Mouse (Mus musculus) hindbrain, embryonic 12.5 days (tissue): ENCODE data around the gene Taf15. TPM values are rescaled to one million over a fixed set of nuclear protein-coding genes. Genes with fewer than 3 reads are reported as not detected.

Source experiments
- ATAC-seq: fragments of 200-750 bp; cut with Nextera tagmentation; 2 replicates; pipeline ENCODE4 v1.8.0; 2017; ENCODE audit warnings: moderate TSS enrichment; ENCODE audit not compliant: low FRiP score
- H3K27ac ChIP-seq: fragments of 300-500 bp; sonication (generic); 2 replicates; pipeline ENCODE4 v1.5.1; 2016; ENCODE audit warnings: mild to moderate bottlenecking
- H3K27me3 ChIP-seq: fragments of 300-500 bp; sonication (generic); 2 replicates; pipeline ENCODE4 v1.6.1; 2016; ENCODE audit warnings: mild to moderate bottlenecking
- H3K36me3 ChIP-seq: fragments of 300-500 bp; sonication (generic); 2 replicates; pipeline ENCODE4 v1.6.1; 2016; ENCODE audit warnings: mild to moderate bottlenecking
- H3K4me1 ChIP-seq: fragments of 300-500 bp; sonication (generic); 2 replicates; pipeline ENCODE4 v1.6.1; 2016
- H3K4me2 ChIP-seq: fragments of 300-500 bp; sonication (generic); replicated peaks from 2 replicates; pipeline ENCODE4 v1.6.1; 2016; ENCODE audit warnings: mild to moderate bottlenecking
- H3K4me3 ChIP-seq: fragments of 300-500 bp; sonication (generic); 2 replicates; pipeline ENCODE4 v1.5.1; 2016; ENCODE audit warnings: mild to moderate bottlenecking
- H3K9ac ChIP-seq: fragments of 300-500 bp; sonication (generic); 2 replicates; pipeline ENCODE4 v1.6.1; 2016; ENCODE audit warnings: mild to moderate bottlenecking, moderate library complexity
- H3K9me3 ChIP-seq: fragments of 300-500 bp; sonication (generic); replicated peaks from 2 replicates; pipeline ENCODE4 v1.6.1; 2016; ENCODE audit warnings: mild to moderate bottlenecking
- WGBS: fragments of 180-500 bp; shearing (Covaris S2); methylation state at CpG from one replicate; pipeline ENCODE4 v1.1.7; 2016; 5-methylcytosine and 5-hydroxymethylcytosine counted together
- polyA plus RNA-seq: library from polyadenylated mRNA; unstranded; fragments of >200 nt; fragmentation: Nextera tagmentation; extraction: Ambion mirVana; gene quantifications from 2 replicates; pipeline ENCODE4 v1.2.1, GENCODE M21; 2016

Gene Taf15
- polyA plus RNA-seq, 1 experiment from 2014 or later: 14.9 TPM

GRCm38 (mm10) chr11:83462711-83463244 lies 10.1 kb upstream of the Taf15 start, which contains the start of gene Mmp28:
TSS of gene Mmp28 (minus strand) at chr11:83463071.
- Histone ChIP-seq H3K27ac (no peak within 1 kb of the TSS), H3K4me1 (peaks cover 20% of the 10 kb centered on the region), H3K9ac (peak within 1 kb of the TSS; percentile 74), H3K4me3 (peak within 1 kb of the TSS; percentile 55), H3K36me3 (no peaks in the 10 kb centered on the region), H3K9me3 (no peaks in the 10 kb centered on the region), H3K27me3 (peaks cover 58% of the 10 kb centered on the region), H3K4me2 (peak within 1 kb of the TSS; percentile 87)
- ATAC-seq: no peak
- under 1% methylated on average over 42 of the region's 42 CpGs for WGBS

DNA sequence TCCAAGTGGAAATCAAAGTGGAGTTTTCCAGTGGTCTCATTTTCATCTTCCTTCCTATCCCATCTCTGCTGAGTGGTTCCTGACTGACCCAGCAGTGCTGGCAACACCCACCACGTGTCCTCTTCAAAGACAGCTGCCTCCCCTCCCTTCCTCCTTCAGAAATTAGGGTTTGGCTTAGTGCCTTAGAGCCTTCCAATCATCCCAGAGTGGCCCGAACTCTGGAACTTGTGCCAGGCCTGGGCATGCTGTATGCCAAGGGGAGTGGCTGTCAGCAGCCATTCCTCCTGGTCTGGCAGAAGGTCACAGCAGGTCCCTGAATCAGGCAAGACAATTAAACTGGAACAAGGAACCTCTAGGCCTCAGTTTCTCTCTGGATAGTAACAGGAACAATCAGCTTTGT lies 6.9 kb upstream of the Taf15 start:
- WGBS: 35% methylated on average over 2 of the region's 2 CpGs
- peaks cover 50% of the 10 kb centered on the region for H3K27me3 ChIP-seq
- no peak overlapping the region for H3K9ac ChIP-seq
- ATAC-seq: no peak
- H3K9me3 ChIP-seq: no peaks in the 10 kb centered on the region
- no peak overlapping the region for H3K4me3 ChIP-seq
- H3K4me2 ChIP-seq: no peak overlapping the region
- H3K4me1 ChIP-seq: peaks cover 16% of the 10 kb centered on the region
- no peak overlapping the region for H3K27ac ChIP-seq
- no peaks in the 10 kb centered on the region for H3K36me3 ChIP-seq

- H3K4me2 ChIP-seq: no peak overlapping the region
- no peak overlapping the region for H3K9ac ChIP-seq
- H3K9me3 ChIP-seq: no peaks in the 10 kb centered on the region
- WGBS: 64% methylated on average over 11 of the region's 11 CpGs
- no peaks in the 10 kb centered on the region for H3K36me3 ChIP-seq
- no peak for ATAC-seq
- no peak overlapping the region for H3K4me3 ChIP-seq
- peaks cover 42% of the 10 kb centered on the region for H3K27me3 ChIP-seq
- no peak overlapping the region for H3K27ac ChIP-seq
- H3K4me1 ChIP-seq: peaks cover 17% of the 10 kb centered on the region
These were observed 5.7 kb upstream of the Taf15 start for GRCm38 (mm10) chr11:83467120-83467652.

- no peak overlapping the region for H3K9ac ChIP-seq
- no peak overlapping the region for H3K27ac ChIP-seq
- 92% methylated on average over 3 of the region's 3 CpGs for WGBS
- no peaks in the 10 kb centered on the region for H3K9me3 ChIP-seq
- peaks cover 7% of the 10 kb centered on the region for H3K4me1 ChIP-seq
- H3K36me3 ChIP-seq: no peaks in the 10 kb centered on the region
- no peak overlapping the region for H3K4me2 ChIP-seq
- ATAC-seq: no peak
- peaks cover 27% of the 10 kb centered on the region for H3K27me3 ChIP-seq
- no peak overlapping the region for H3K4me3 ChIP-seq
These were observed 4.1 kb upstream of the Taf15 start for GRCm38 (mm10) chr11:83468765-83469164.

- no peak overlapping the region for H3K27ac ChIP-seq
- no peak for ATAC-seq
- H3K4me2 ChIP-seq: peak overlapping the region; percentile 52
- no peaks in the 10 kb centered on the region for H3K36me3 ChIP-seq
- no peak overlapping the region for H3K9ac ChIP-seq
- 0 out of 2 replicates have a peak overlapping the region, but pooled peaks have one; percentile 83 for H3K4me3 ChIP-seq
- peaks cover 7% of the 10 kb centered on the region for H3K27me3 ChIP-seq
- 91% methylated on average over 2 of the region's 2 CpGs for WGBS
- H3K9me3 ChIP-seq: no peaks in the 10 kb centered on the region
- peaks cover 19% of the 10 kb centered on the region for H3K4me1 ChIP-seq
These were observed 1.1 kb upstream of the Taf15 start for GRCm38 (mm10) chr11:83471766-83472165.

- Histone ChIP-seq H3K9ac (peak overlapping the region; percentile 91), H3K4me2 (peak overlapping the region; percentile 91), H3K9me3 (no peaks in the 10 kb centered on the region), H3K4me3 (peak overlapping the region; percentile 83), H3K4me1 (peaks cover 15% of the 10 kb centered on the region), H3K36me3 (peaks cover 5% of the 10 kb centered on the region; the same call in 1 of the 2 replicates), H3K27me3 (peaks cover 7% of the 10 kb centered on the region), H3K27ac (peak overlapping the region; percentile 96)
- under 1% methylated on average over 37 of the region's 52 CpGs for WGBS
- peak; percentile 83 for ATAC-seq
These were observed 540 bp downstream of the Taf15 start for GRCm38 (mm10) chr11:83473235-83474016.

DNA sequence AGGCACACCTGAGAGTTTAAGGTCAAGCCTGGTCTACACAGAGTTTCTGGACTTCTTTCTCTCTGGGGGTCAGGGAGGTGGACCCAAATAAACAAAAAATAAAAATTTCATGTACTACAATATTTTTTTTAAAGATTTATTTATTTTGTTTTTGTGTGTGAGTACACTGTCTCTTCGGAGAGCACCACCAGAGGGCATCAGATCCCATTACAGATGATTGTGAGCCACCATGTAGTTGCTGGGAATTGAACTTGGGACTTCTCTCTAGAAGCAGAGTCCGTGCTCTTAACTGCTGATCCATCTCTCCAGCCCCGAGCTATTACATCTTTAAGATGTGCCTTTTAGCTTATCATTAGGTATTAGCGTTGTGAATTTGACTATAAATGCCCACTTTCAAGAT lies 18.6 kb downstream of the Taf15 start:
- H3K4me3 ChIP-seq: no peak overlapping the region
- H3K4me2 ChIP-seq: no peak overlapping the region
- peaks cover 27% of the 10 kb centered on the region for H3K36me3 ChIP-seq
- H3K9me3 ChIP-seq: no peaks in the 10 kb centered on the region
- H3K27ac ChIP-seq: no peak overlapping the region
- no peaks in the 10 kb centered on the region for H3K4me1 ChIP-seq
- 87% methylated on average over 4 of the region's 4 CpGs for WGBS
- no peak for ATAC-seq
- no peak overlapping the region for H3K9ac ChIP-seq
- H3K27me3 ChIP-seq: no peaks in the 10 kb centered on the region

- ATAC-seq: no peak
- no peak overlapping the region for H3K27ac ChIP-seq
- H3K27me3 ChIP-seq: no peaks in the 10 kb centered on the region
- H3K9me3 ChIP-seq: no peaks in the 10 kb centered on the region
- H3K9ac ChIP-seq: no peak overlapping the region
- H3K4me1 ChIP-seq: no peaks in the 10 kb centered on the region
- H3K4me3 ChIP-seq: no peak overlapping the region
- peaks cover 14% of the 10 kb centered on the region for H3K36me3 ChIP-seq
- 71% methylated on average over 2 of the region's 2 CpGs for WGBS
- H3K4me2 ChIP-seq: no peak overlapping the region
These were observed 22.7 kb downstream of the Taf15 start for GRCm38 (mm10) chr11:83495571-83495970.

DNA sequence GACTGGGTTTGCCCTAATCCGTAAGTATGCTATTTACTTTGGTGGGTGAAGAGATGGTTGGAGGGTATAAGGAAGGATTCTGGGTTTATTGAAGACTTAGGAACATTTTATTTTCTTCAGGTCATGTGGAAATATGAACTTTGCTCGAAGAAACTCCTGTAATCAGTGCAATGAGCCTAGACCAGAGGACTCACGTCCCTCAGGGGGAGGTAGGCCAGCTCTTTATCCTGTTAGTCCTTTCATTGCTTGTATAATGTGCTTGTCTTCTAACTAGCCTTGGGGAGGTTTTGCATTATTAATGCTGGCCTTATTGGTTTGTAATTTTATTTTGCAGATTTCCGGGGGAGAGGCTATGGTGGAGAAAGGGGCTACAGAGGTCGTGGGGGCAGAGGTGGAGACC lies 31.4 kb downstream of the Taf15 start:
- Histone ChIP-seq H3K9me3 (no peaks in the 10 kb centered on the region), H3K27me3 (no peaks in the 10 kb centered on the region), H3K4me1 (no peaks in the 10 kb centered on the region), H3K36me3 (peaks cover 64% of the 10 kb centered on the region), H3K4me3 (no peak overlapping the region), H3K9ac (no peak overlapping the region), H3K27ac (no peak overlapping the region), H3K4me2 (no peak overlapping the region)
- WGBS: 93% methylated on average over 5 of the region's 5 CpGs
- ATAC-seq: no peak

DNA sequence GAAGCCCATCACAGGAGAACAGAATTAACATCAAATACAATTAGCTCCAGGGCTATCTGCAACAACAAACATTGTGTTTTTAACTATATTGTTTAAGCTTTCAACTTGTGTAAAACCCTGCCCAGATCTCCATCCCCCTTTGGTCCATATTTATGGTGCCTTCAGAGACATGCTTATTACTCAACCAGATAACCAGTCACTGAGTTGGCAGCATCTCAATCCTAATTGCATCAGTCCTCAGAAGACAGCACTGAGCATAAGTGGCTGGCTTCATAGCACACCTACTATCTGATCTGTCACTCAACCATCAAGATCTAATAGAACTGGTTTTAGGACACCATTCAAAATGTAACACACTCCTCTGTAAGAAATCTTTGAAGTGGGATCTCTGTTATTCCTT lies 36.6 kb downstream of the Taf15 start:
- Histone ChIP-seq H3K4me2 (no peak overlapping the region), H3K4me3 (no peak overlapping the region), H3K27me3 (no peaks in the 10 kb centered on the region), H3K9ac (no peak overlapping the region), H3K4me1 (no peaks in the 10 kb centered on the region), H3K36me3 (peaks cover 31% of the 10 kb centered on the region), H3K27ac (no peak overlapping the region), H3K9me3 (no peaks in the 10 kb centered on the region)
- ATAC-seq: no peak

DNA sequence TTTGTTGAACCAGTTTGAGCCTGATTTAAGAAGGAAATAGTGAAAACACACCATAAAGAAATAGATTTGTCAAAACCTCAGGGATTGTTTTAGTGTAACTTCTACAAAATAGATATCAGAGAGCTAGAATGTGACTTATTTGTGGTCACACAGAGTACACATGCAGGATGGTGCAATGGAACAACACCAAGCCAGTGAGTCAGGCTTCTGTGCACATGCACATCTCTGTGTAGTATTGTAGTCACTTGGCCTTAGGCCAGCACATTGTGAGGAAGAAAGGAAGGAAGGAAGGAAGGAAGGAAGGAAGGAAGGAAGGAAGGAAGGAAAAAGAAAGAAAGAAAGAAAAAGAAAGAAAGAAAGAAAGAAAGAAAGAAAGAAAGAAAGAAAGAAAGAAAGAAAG lies 44.3 kb downstream of the Taf15 start:
- Histone ChIP-seq H3K27me3 (no peaks in the 10 kb centered on the region), H3K9me3 (no peaks in the 10 kb centered on the region), H3K4me2 (no peak overlapping the region), H3K27ac (no peak overlapping the region), H3K36me3 (no peaks in the 10 kb centered on the region), H3K4me1 (no peaks in the 10 kb centered on the region), H3K9ac (no peak overlapping the region), H3K4me3 (no peak overlapping the region)
- ATAC-seq: no peak

GRCm38 (mm10) chr11:83518371-83518770 lies 45.5 kb downstream of the Taf15 start:
- no peaks in the 10 kb centered on the region for H3K27me3 ChIP-seq
- 74% methylated on average over 6 of the region's 6 CpGs for WGBS

GRCm38 (mm10) chr11:83522075-83522474 lies 49.2 kb downstream of the Taf15 start, which contains the start of gene Heatr9:
TSS of gene Heatr9 (minus strand) at chr11:83522175.
- 83% methylated on average over 3 of the region's 3 CpGs for WGBS
- no peak for ATAC-seq
- Histone ChIP-seq H3K4me3 (no peak within 1 kb of the TSS), H3K4me2 (no peak within 1 kb of the TSS), H3K27me3 (no peaks in the 10 kb centered on the region), H3K4me1 (no peaks in the 10 kb centered on the region), H3K9me3 (no peaks in the 10 kb centered on the region), H3K9ac (no peak within 1 kb of the TSS), H3K27ac (no peak within 1 kb of the TSS), H3K36me3 (no peaks in the 10 kb centered on the region)

More at GRCm38 (mm10) chr11:83518371-83518770, 45.5 kb downstream of the Taf15 start:
- Histone ChIP-seq H3K27ac (no peak overlapping the region), H3K36me3 (no peaks in the 10 kb centered on the region), H3K4me3 (no peak overlapping the region), H3K9ac (no peak overlapping the region), H3K4me1 (no peaks in the 10 kb centered on the region), H3K9me3 (no peaks in the 10 kb centered on the region), H3K4me2 (no peak overlapping the region)
- no peak for ATAC-seq
